Mouse (Mus musculus): Measurements from ENCODE around the gene Rbmxl2. TPM values are rescaled to one million over a fixed set of nuclear protein-coding genes. Genes with fewer than 3 reads are reported as not detected.
A peak's percentile ranks its signal among the peaks of the same experiment; 100 is the strongest.

Gene Rbmxl2
- total RNA-seq, 1 experiment = 82.7 TPM

DNA sequence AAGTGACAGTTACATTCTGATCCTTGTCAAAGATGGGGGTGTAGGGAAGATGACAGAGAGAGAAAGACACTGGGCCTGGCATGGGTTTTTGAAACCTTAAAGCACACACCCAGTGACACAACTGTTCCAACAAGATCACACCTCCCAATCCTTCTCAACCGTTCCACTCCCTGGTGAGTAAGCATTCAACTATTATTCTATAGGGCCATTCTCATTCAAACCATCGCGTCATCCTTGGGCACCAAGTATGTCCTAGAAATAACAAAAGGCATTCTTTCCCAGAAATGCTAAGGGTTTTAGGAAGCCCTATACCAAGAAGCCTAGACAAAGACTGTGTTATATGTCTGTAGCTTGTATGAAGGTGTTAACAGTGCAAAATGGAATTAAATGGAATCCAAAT lies 1.4 kb upstream of the Rbmxl2 start:
- Histone ChIP-seq H3K4me1 (ENCODE audit: control insufficient read depth in 2 of 2, insufficient read depth in 2 of 2, low read length in 2 of 2, poor library complexity in 1 of 2) (peaks cover 4% of the 10 kb centered on the region in 2 experiments), H3K36me3 (ENCODE audit: control insufficient read depth, insufficient read depth, low read length, poor library complexity, severe bottlenecking) (peaks cover 3% of the 10 kb centered on the region; the same call in 1 of the 2 replicates), H3K27ac (ENCODE audit: insufficient read depth, low read depth, low read length, poor library complexity, severe bottlenecking) (peak overlapping the region; percentile 64; the same call in 1 of the 2 replicates), H3K9me3 (ENCODE audit: control insufficient read depth, insufficient read depth, low read depth, low read length) (no peaks in the 10 kb centered on the region), H3K9ac (ENCODE audit: insufficient read depth, low read depth, low read length, poor library complexity, severe bottlenecking) (no peak overlapping the region), H3K4me3 (ENCODE audit: insufficient read depth in 1 of 2, low read depth in 1 of 2, low read length in 2 of 2, poor library complexity in 1 of 2, severe bottlenecking in 1 of 2) (no peak overlapping the region)
- in situ Hi-C loops (cut with MboI; ENCODE audit: low sequenced_read_pairs in 2 of 2, unreplicated experiment in 2 of 2) = loop anchor here (25.0 kb wide), 2 partner anchors 354 to 529 kb away; partner anchors contain the start of gene Olfml1 (in 1 of the 2)
- peak; percentile 56 for DNase-seq (ENCODE audit: low read depth, low spot score)
- TF ChIP-seq ZC3H11A (IDR thresholded peaks at IDR 0.05; ENCODE audit: borderline replicate concordance, low read depth, low read length) (no peak), MAFK (IDR thresholded peaks at IDR 0.05; ENCODE audit: insufficient read depth, low read depth, low read length) (no peak), HCFC1 (IDR thresholded peaks at IDR 0.05; ENCODE audit: borderline replicate concordance, insufficient read depth, low read length) (no peak), CHD2 (IDR thresholded peaks at IDR 0.05; ENCODE audit: low read depth, low read length) (0 out of 2 replicates have a peak, but pooled peaks have one; percentile 51)

DNA sequence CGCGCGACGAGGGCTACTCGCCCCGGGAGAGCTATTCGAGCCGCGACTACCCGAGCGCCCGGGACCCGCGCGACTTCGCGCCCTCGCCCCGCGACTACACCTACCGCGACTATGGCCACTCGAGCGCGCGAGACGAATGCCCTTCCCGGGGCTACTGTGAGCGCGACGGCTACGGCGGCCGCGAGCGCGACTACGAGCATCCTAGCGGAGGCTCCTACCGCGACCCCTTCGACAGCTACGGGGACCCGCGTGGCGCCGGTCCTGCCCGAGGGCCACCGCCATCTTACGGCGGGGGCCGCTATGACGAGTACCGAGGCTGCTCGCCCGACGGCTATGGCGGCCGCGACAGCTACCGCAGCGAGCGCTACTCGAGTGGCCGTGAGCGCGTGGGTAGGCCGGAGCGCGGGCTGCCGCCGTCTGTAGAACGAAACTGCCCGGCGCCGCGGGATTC lies 906 bp downstream of the Rbmxl2 start:
- Histone ChIP-seq H3K9ac (ENCODE audit: insufficient read depth, low read depth, low read length, poor library complexity, severe bottlenecking) (peak overlapping the region; percentile 94), H3K27ac (ENCODE audit: insufficient read depth, low read depth, low read length, poor library complexity, severe bottlenecking) (peak overlapping the region; percentile 89), H3K9me3 (ENCODE audit: control insufficient read depth, insufficient read depth, low read depth, low read length) (no peaks in the 10 kb centered on the region), H3K36me3 (ENCODE audit: control insufficient read depth, insufficient read depth, low read length, poor library complexity, severe bottlenecking) (peaks cover 3% of the 10 kb centered on the region; the same call in 1 of the 2 replicates), H3K4me3 (ENCODE audit: insufficient read depth in 1 of 2, low read depth in 1 of 2, low read length in 2 of 2, poor library complexity in 1 of 2, severe bottlenecking in 1 of 2) (peak overlapping the region; percentile 77 to 87), H3K4me1 (ENCODE audit: control insufficient read depth in 2 of 2, insufficient read depth in 2 of 2, low read length in 2 of 2, poor library complexity in 1 of 2) (peaks cover 4% of the 10 kb centered on the region in 2 experiments)
- TF ChIP-seq ZC3H11A (IDR thresholded peaks at IDR 0.05; ENCODE audit: borderline replicate concordance, low read depth, low read length) (no peak), CHD2 (IDR thresholded peaks at IDR 0.05; ENCODE audit: low read depth, low read length) (no peak), HCFC1 (IDR thresholded peaks at IDR 0.05; ENCODE audit: borderline replicate concordance, insufficient read depth, low read length) (no peak), MAFK (IDR thresholded peaks at IDR 0.05; ENCODE audit: insufficient read depth, low read depth, low read length) (no peak)
- in situ Hi-C loops (cut with MboI; ENCODE audit: low sequenced_read_pairs in 2 of 2, unreplicated experiment in 2 of 2) = loop anchor here (10.0 to 25.0 kb wide), 4 partner anchors 315 to 527 kb away; partner anchors contain the start of gene Olfml1 (in 1 of the 2)
- DNase-seq (ENCODE audit: low read depth, low spot score) = no peak

DNA sequence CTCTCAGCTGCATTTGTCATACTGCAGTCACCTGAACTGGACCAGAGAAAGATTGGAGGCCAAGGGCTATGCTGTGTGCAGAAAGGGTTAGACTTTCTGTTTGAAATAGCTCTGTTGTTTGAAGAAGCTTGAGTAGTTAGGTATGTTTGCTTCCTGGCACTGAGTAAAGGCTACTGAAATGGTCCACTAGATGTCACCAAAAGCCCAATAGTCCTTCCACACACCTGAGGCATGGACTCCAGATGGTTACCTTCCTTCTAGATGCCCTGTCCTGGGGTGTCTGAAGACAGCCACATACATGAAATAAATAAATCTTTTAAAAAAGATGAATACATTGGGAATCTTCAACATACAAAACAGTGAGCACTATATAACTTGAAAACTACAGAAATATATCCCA lies 6.5 kb downstream of the Rbmxl2 start:
- no peaks in the 10 kb centered on the region for H3K9me3 ChIP-seq (ENCODE audit: control insufficient read depth, insufficient read depth, low read depth, low read length)
- H3K36me3 ChIP-seq (ENCODE audit: control insufficient read depth, insufficient read depth, low read length, poor library complexity, severe bottlenecking) = peaks cover 3% of the 10 kb centered on the region; the same call in 1 of the 2 replicates
- no peak overlapping the region for H3K4me3 ChIP-seq (ENCODE audit: insufficient read depth in 1 of 2, low read depth in 1 of 2, low read length in 2 of 2, poor library complexity in 1 of 2, severe bottlenecking in 1 of 2)
- no peaks in the 10 kb centered on the region for H3K4me1 ChIP-seq (ENCODE audit: control insufficient read depth in 2 of 2, insufficient read depth in 2 of 2, low read length in 2 of 2, poor library complexity in 1 of 2)
- DNase-seq (ENCODE audit: low read depth, low spot score) = no peak
- H3K9ac ChIP-seq (ENCODE audit: insufficient read depth, low read depth, low read length, poor library complexity, severe bottlenecking) = no peak overlapping the region
- no peak overlapping the region for H3K27ac ChIP-seq (ENCODE audit: insufficient read depth, low read depth, low read length, poor library complexity, severe bottlenecking)
- peak; percentile 64; the same call in 1 of the 2 replicates for TF ChIP-seq ZC3H11A (IDR thresholded peaks at IDR 0.05; ENCODE audit: borderline replicate concordance, low read depth, low read length)
- TF ChIP-seq MAFK (IDR thresholded peaks at IDR 0.05; ENCODE audit: insufficient read depth, low read depth, low read length) = no peak
- no peak for TF ChIP-seq HCFC1 (IDR thresholded peaks at IDR 0.05; ENCODE audit: borderline replicate concordance, insufficient read depth, low read length)
- TF ChIP-seq ZNF384 (IDR thresholded peaks at IDR 0.05; ENCODE audit: low read depth, low read length) = no peak
- in situ Hi-C loops (cut with MboI; ENCODE audit: low sequenced_read_pairs in 2 of 2, unreplicated experiment in 2 of 2) = loop anchor here (10.0 to 25.0 kb wide), 4 partner anchors 309 to 522 kb away; partner anchors contain the start of gene Olfml1 (in 1 of the 2)

DNA sequence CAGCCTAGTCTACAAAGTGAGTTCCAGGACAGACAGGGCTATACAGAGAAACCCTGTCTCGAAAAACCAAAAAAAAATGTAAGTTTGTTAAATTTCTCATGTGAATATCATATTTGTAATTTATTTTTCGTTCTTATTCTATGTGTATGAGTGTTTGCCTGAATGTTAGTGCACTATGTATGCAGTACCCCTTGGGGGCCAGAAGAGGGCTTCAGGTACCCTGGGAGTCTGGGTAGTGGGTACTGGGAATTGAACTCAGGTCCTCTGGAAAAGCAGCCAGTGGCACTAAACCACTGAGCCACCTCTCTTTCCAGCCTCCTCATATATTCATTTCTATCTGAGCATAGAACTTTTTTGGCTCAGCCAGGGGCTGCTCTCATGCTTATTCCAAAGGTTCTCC lies 7.6 kb downstream of the Rbmxl2 start:
- no peaks in the 10 kb centered on the region; the same call in 1 of the 2 replicates for H3K36me3 ChIP-seq (ENCODE audit: control insufficient read depth, insufficient read depth, low read length, poor library complexity, severe bottlenecking)
- H3K27ac ChIP-seq (ENCODE audit: insufficient read depth, low read depth, low read length, poor library complexity, severe bottlenecking) = no peak overlapping the region
- in situ Hi-C loops (cut with MboI; ENCODE audit: low sequenced_read_pairs in 2 of 2, unreplicated experiment in 2 of 2) = loop anchor here (10.0 to 25.0 kb wide), 4 partner anchors 308 to 520 kb away; partner anchors contain the start of gene Olfml1 (in 1 of the 2)

More for the DNA sequence above, 7.6 kb downstream of the Rbmxl2 start:
- DNase-seq (ENCODE audit: low read depth, low spot score) = no peak
- TF ChIP-seq CHD2 (IDR thresholded peaks at IDR 0.05; ENCODE audit: low read depth, low read length) (no peak), ZC3H11A (IDR thresholded peaks at IDR 0.05; ENCODE audit: borderline replicate concordance, low read depth, low read length) (no peak), HCFC1 (IDR thresholded peaks at IDR 0.05; ENCODE audit: borderline replicate concordance, insufficient read depth, low read length) (no peak), MAFK (IDR thresholded peaks at IDR 0.05; ENCODE audit: insufficient read depth, low read depth, low read length) (no peak), ZNF384 (IDR thresholded peaks at IDR 0.05; ENCODE audit: low read depth, low read length) (no peak)
- Histone ChIP-seq H3K9me3 (ENCODE audit: control insufficient read depth, insufficient read depth, low read depth, low read length) (no peaks in the 10 kb centered on the region), H3K9ac (ENCODE audit: insufficient read depth, low read depth, low read length, poor library complexity, severe bottlenecking) (no peak overlapping the region), H3K4me1 (ENCODE audit: control insufficient read depth in 2 of 2, insufficient read depth in 2 of 2, low read length in 2 of 2, poor library complexity in 1 of 2) (no peaks in the 10 kb centered on the region), H3K4me3 (ENCODE audit: insufficient read depth in 1 of 2, low read depth in 1 of 2, low read length in 2 of 2, poor library complexity in 1 of 2, severe bottlenecking in 1 of 2) (no peak overlapping the region)

Data from ES-E14 (cell line).